Mouse (Mus musculus) intestine, embryonic 14.5 days (tissue): ENCODE data around the gene Tpm3. TPM values are rescaled to one million over a fixed set of nuclear protein-coding genes. Genes with fewer than 3 reads are reported as not detected.
"Not testable (repeated sequence)": the region's sequence is repeated elsewhere in the genome, so short reads cannot be mapped to it uniquely, and the experiment has no call there.

Experiments
- ATAC-seq: fragments of 200-750 bp; cut with Nextera tagmentation; replicated peaks from 2 replicates; pipeline ENCODE4 v1.8.0; 2017; ENCODE audit warnings: low read depth, moderate number of reproducible peaks, moderate TSS enrichment, moderate library complexity; ENCODE audit not compliant: low FRiP score, low TSS enrichment
- DNase-seq: peaks from one replicate; pipeline ENCODE4 v3.0.0-alpha.2; 2018; ENCODE audit warnings: low spot score
- H3K27ac ChIP-seq: fragments of 300-500 bp; sonication (generic); 2 replicates; pipeline ENCODE4 v1.5.1; 2014; ENCODE audit warnings: low read depth, mild to moderate bottlenecking, control low read depth
- H3K27me3 ChIP-seq: fragments of 300-500 bp; sonication (generic); replicated peaks from 2 replicates; pipeline ENCODE4 v1.6.1; 2014; ENCODE audit warnings: low read length, control low read depth; ENCODE audit not compliant: control insufficient read depth, insufficient read depth
- H3K36me3 ChIP-seq: fragments of 300-500 bp; sonication (generic); 2 replicates; pipeline ENCODE4 v1.6.1; 2014; ENCODE audit warnings: low read length, control low read depth; ENCODE audit not compliant: control insufficient read depth, insufficient read depth
- H3K4me1 ChIP-seq: fragments of 300-500 bp; sonication (generic); replicated peaks from 2 replicates; pipeline ENCODE4 v1.6.1; 2014; ENCODE audit warnings: low read length, control low read depth, mixed read lengths; ENCODE audit not compliant: control insufficient read depth, insufficient read depth
- H3K4me2 ChIP-seq: fragments of 300-500 bp; sonication (generic); 2 replicates; pipeline ENCODE4 v1.6.1; 2014; ENCODE audit warnings: low read length
- H3K4me3 ChIP-seq: fragments of 300-500 bp; sonication (generic); 2 replicates; pipeline ENCODE4 v1.5.1; 2014; ENCODE audit warnings: low read depth, low read length, control low read depth, mixed read lengths
- H3K9ac ChIP-seq: fragments of 300-500 bp; sonication (generic); 2 replicates; pipeline ENCODE4 v1.6.1; 2014; ENCODE audit warnings: mild to moderate bottlenecking, low read length
- H3K9me3 ChIP-seq: fragments of 300-500 bp; sonication (generic); 2 replicates; pipeline ENCODE4 v1.6.1; 2016; ENCODE audit warnings: low read length, control low read depth; ENCODE audit not compliant: control insufficient read depth
- WGBS: fragments of 180-500 bp; shearing (Covaris S2); extraction: QIAGEN DNeasy Blood & Tissue Kit; methylation state at CpG from one replicate; pipeline ENCODE4 v1.1.7; 2014; 5-methylcytosine and 5-hydroxymethylcytosine counted together
- polyA plus RNA-seq: library from polyadenylated mRNA; unstranded; fragments of >200 nt; fragmentation: Nextera tagmentation; extraction: Ambion mirVana; gene quantifications from 2 replicates; pipeline ENCODE4 v1.2.1, GENCODE M21; 2014

The Tpm3 gene
- polyA plus RNA-seq, 1 experiment from 2014 or later = 574 TPM

DNA sequence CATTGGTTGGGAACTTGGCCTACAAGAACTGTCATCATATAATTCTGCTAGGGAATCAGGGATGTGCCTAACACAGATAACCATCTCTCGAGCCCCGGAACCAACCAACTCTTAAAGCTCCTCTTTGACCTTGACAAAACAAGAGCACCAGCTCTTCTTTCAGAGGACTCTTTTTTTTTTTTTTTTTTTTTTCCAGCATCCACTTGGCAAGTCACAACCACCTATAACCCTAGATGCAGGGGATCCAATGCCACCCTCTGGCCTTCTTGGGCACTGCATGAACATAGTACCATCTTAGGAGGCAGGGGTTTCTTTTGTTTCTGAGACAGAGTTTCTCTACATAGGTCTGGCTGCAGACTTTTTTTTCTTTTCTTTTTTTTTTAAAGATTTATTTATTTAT lies 41.9 kb downstream of the Tpm3 start:
- Histone ChIP-seq H3K4me2 (no peak overlapping the region), H3K36me3 (no peaks in the 10 kb centered on the region), H3K9ac (no peak overlapping the region), H3K4me3 (no peak overlapping the region), H3K27me3 (no peaks in the 10 kb centered on the region), H3K4me1 (no peaks in the 10 kb centered on the region), H3K9me3 (no peaks in the 10 kb centered on the region), H3K27ac (no peak overlapping the region)
- no peak for ATAC-seq
- WGBS = 78% methylated on average over 2 of the region's 2 CpGs
- no peak for DNase-seq

DNA sequence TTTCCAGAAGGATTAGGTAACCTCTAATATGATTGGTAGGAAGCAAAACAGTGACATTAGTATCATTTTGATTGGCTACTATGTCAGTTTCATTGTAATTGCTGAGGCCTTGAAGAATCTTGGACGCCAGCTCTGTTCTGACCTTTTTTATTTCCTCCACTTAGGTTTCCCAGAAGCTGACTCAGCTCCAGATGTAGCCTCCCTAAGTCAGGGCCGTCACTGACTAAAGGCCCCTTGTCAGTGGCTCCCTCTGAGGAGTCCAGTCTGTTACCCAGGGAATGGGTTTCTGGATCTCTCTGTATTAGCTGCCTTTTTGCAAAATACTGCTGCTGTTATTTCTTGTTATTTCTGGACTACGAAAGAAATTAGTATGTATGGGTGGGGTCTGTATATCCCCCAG lies 43.1 kb downstream of the Tpm3 start:
- no peaks in the 10 kb centered on the region for H3K36me3 ChIP-seq
- H3K9ac ChIP-seq = no peak overlapping the region
- ATAC-seq (no peak), DNase-seq (no peak)
- no peaks in the 10 kb centered on the region for H3K4me1 ChIP-seq
- H3K4me3 ChIP-seq = no peak overlapping the region
- no peak overlapping the region for H3K27ac ChIP-seq
- no peaks in the 10 kb centered on the region for H3K27me3 ChIP-seq
- H3K4me2 ChIP-seq = no peak overlapping the region
- 57% methylated on average over 3 of the region's 3 CpGs for WGBS
- H3K9me3 ChIP-seq = no peaks in the 10 kb centered on the region

DNA sequence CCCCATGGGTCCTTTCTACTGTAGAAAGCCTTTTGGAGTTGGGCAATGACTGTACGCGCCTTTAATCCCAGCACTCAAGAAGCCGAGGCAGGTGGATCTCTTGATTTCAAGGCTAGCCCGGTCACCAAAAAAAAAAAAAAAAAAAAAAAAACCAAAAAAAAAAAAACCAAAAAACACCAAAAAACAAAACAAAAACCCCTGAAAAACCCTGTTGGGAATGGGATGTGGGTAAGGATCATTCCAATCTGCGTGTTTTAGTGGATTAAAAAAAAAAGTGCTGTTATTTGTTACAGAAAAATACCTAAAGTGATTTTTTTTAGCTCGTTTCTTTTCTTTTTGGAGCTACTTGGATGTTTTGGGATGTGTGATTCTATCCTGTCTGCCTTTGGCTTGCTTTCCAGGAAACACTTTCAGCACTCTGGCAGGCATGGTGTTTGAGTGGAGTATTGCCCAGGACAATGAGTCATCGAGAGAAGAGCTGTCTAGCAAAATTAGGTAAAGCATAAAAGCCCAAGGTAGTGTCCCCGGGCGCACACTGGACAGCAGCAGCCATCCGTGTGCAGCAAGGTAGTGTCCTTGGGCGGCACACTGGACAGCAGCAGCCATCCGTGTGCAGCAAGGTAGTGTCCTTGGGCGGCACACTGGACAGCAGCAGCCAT lies 45.8 kb downstream of the Tpm3 start:
- Histone ChIP-seq H3K9ac (no peak overlapping the region), H3K4me3 (no peak overlapping the region), H3K4me2 (no peak overlapping the region), H3K4me1 (no peaks in the 10 kb centered on the region), H3K36me3 (no peaks in the 10 kb centered on the region), H3K9me3 (no peaks in the 10 kb centered on the region), H3K27ac (no peak overlapping the region), H3K27me3 (no peaks in the 10 kb centered on the region)
- no peak for ATAC-seq
- WGBS = 90% methylated on average over 13 of the region's 13 CpGs
- DNase-seq = no peak

DNA sequence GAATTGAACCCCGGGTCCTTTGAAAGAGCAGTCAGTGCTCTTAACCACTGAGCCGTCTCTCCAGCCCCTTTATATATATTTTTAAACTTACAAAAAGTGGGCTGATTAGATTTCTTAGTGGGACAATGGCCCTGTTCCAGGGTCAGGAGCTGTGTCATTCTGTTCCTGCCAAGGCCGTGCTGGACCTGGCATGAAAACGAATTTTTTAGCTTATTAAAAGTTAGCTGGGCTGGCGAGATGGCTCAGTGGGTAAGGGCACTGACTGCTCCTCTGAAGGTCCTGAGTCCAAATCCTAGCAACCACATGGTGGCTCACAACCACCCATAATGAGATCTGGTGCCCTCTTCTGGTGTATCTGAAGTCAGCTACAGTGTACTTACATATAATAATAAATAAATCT lies 49.6 kb downstream of the Tpm3 start:
- H3K9me3 ChIP-seq, H3K27ac ChIP-seq, H3K36me3 ChIP-seq, H3K27me3 ChIP-seq, H3K9ac ChIP-seq, DNase-seq, H3K4me1 ChIP-seq, H3K4me3 ChIP-seq, ATAC-seq, H3K4me2 ChIP-seq: not testable (repeated sequence)
- whole genome bisulfite sequencing = 84% methylated on average over 5 of the region's 5 CpGs

DNA sequence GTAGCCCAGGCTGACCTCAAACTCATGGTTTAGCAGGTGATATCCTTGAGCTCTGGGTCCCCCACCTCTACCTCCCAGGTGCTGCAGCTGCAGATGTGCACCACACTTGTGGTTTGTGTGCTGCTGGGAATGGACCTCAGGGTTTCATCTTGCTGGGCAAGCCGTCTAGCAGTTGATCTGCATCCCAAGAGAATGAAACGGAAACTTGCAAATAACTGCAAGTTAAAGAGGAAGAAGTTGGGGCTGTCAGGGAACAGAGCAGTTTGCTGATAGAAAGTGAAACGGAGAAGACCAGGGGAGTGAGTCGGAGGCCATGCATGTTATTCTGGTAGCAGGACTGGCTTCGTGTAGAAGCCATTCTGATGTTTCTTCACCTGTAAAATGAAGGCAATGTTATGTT lies 53.3 kb downstream of the Tpm3 start:
- DNase-seq = no peak
- H3K36me3 ChIP-seq = no peaks in the 10 kb centered on the region
- no peak overlapping the region for H3K4me2 ChIP-seq
- 79% methylated on average over 5 of the region's 5 CpGs for WGBS
- ATAC-seq = no peak
- H3K4me3 ChIP-seq = no peak overlapping the region
- no peak overlapping the region for H3K27ac ChIP-seq
- H3K4me1 ChIP-seq = no peaks in the 10 kb centered on the region
- no peaks in the 10 kb centered on the region for H3K27me3 ChIP-seq
- no peaks in the 10 kb centered on the region for H3K9me3 ChIP-seq
- H3K9ac ChIP-seq = no peak overlapping the region

DNA sequence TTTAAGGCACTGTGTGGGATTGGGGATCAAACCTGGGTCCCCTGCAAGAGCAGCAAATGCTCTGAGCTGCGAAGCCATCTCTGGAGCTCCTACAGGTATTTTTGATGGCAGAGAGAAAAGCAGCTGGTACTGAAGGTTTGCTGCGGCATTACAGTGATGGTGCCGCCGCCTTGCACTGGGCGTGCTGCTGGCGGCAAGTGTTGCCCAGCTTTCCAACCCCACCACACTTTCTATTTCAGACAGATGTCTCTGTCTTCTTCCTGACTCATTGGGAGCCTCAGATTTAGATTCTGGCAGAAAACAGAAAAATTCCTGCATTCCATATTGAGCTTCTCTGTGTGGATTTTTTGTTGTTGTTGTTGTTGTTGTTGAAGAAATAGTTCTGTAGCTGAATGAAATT lies 55.4 kb downstream of the Tpm3 start:
- no peaks in the 10 kb centered on the region for H3K36me3 ChIP-seq
- H3K4me1 ChIP-seq = no peaks in the 10 kb centered on the region
- H3K27me3 ChIP-seq = no peaks in the 10 kb centered on the region
- ATAC-seq (no peak), DNase-seq (no peak)
- whole genome bisulfite sequencing = 92% methylated on average over 6 of the region's 6 CpGs
- H3K9me3 ChIP-seq = no peaks in the 10 kb centered on the region
- no peak overlapping the region for H3K4me2 ChIP-seq
- no peak overlapping the region for H3K27ac ChIP-seq
- no peak overlapping the region for H3K9ac ChIP-seq
- no peak overlapping the region for H3K4me3 ChIP-seq

DNA sequence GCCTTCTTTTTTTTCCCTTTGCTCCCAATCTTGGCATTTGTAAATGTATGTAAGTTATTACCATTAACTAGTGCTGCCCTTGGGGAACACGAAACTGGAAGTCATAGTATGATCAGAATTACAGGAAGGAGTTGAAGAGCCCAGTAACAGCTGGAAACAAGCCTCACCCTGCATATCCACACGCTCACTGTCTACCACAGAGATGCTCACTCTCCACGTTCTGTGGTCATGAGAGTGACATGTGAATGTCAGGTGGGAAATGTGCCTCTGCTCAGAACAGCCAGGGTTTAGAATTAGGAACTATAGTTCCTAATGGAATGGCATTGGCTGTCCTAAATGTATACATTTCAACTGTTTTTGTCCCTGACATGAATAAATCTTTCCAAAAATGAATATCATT lies 60.3 kb downstream of the Tpm3 start:
- no peaks in the 10 kb centered on the region for H3K36me3 ChIP-seq
- H3K4me1 ChIP-seq = no peaks in the 10 kb centered on the region
- H3K9ac ChIP-seq = no peak overlapping the region
- H3K27me3 ChIP-seq = no peaks in the 10 kb centered on the region
- H3K27ac ChIP-seq = no peak overlapping the region
- WGBS = 83% methylated on average over 3 of the region's 3 CpGs
- DNase-seq (no peak), ATAC-seq (no peak)
- H3K4me2 ChIP-seq = no peak overlapping the region
- H3K9me3 ChIP-seq = no peaks in the 10 kb centered on the region
- no peak overlapping the region for H3K4me3 ChIP-seq

DNA sequence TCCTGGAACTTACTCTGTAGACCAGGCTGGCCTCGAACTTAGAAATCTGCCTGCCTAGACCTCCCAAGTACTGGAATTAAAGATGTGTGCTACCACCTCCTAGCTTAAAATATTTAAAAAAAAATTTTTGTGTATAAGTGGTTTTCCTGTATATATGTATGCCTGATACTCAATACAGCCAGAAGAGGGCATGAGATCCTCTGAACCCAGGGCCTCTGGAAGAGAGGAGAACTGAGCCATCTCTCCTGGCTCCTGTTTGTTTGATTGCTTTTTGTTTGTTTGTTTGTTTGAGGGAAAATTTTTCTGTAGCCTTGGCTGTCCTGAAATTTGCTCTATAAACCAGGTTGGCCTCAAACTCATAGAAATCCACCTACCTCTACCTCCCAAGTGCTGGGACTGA lies 60.9 kb downstream of the Tpm3 start:
- Histone ChIP-seq H3K27me3 (no peaks in the 10 kb centered on the region), H3K27ac (no peak overlapping the region), H3K9me3 (no peaks in the 10 kb centered on the region), H3K4me2 (no peak overlapping the region), H3K4me3 (no peak overlapping the region), H3K4me1 (no peaks in the 10 kb centered on the region), H3K9ac (no peak overlapping the region), H3K36me3 (no peaks in the 10 kb centered on the region)
- ATAC-seq = no peak
- no peak for DNase-seq
- 95% methylated on average over 1 of the region's 1 CpGs for WGBS

DNA sequence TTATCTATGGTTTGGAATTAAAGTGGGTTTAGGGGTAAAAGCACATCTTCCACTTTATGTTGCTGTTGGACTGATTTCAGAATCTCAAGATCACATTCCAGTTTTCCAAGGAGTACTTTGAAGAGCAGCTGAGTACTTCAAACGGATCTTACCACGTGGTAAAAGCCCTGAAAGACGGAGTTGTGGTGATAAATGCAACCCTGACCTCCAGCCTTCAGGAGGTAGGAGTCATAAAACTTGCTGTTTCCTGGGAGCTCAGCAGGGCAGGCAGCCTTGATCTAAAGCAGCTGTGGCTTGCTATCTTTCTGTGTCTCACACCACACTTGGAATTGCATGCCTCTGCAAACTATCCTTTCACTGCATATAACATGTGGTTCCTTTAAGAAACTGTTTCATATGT lies 62.0 kb downstream of the Tpm3 start:
- H3K4me2 ChIP-seq = no peak overlapping the region
- no peaks in the 10 kb centered on the region for H3K9me3 ChIP-seq
- no peak overlapping the region for H3K4me3 ChIP-seq
- H3K9ac ChIP-seq = no peak overlapping the region
- 6% methylated on average over 3 of the region's 3 CpGs for WGBS
- no peaks in the 10 kb centered on the region for H3K36me3 ChIP-seq
- DNase-seq (no peak), ATAC-seq (no peak)
- H3K27ac ChIP-seq = no peak overlapping the region
- no peaks in the 10 kb centered on the region for H3K27me3 ChIP-seq
- H3K4me1 ChIP-seq = no peaks in the 10 kb centered on the region
